Mouse (Mus musculus) midbrain, embryonic 14.5 days (tissue): ENCODE measurements around the gene Pcf11. TPM values are rescaled to one million over a fixed set of nuclear protein-coding genes. Genes with fewer than 3 reads are reported as not detected.

Source experiments
- ATAC-seq: fragments of 200-750 bp; cut with Nextera tagmentation; 2 replicates; pipeline ENCODE4 v1.8.0; 2017; ENCODE audit warnings: moderate number of reproducible peaks, moderate library complexity; ENCODE audit not compliant: low FRiP score, low TSS enrichment
- DNase-seq: peaks from one replicate; pipeline ENCODE4 v3.0.0-alpha.2; 2015
- H3K27ac ChIP-seq: fragments of 300-500 bp; sonication (generic); replicated peaks from 2 replicates; pipeline ENCODE4 v1.5.1; 2014; ENCODE audit warnings: mild to moderate bottlenecking, low read depth, low read length, moderate library complexity
- H3K27me3 ChIP-seq: fragments of 300-500 bp; sonication (generic); 2 replicates; pipeline ENCODE4 v1.6.1; 2014; ENCODE audit warnings: low read length, control low read depth, mixed read lengths; ENCODE audit not compliant: control insufficient read depth, insufficient read depth
- H3K36me3 ChIP-seq: fragments of 300-500 bp; sonication (generic); 2 replicates; pipeline ENCODE4 v1.6.1; 2014; ENCODE audit warnings: low read length, control low read depth; ENCODE audit not compliant: control insufficient read depth, insufficient read depth
- H3K4me1 ChIP-seq: fragments of 300-500 bp; sonication (generic); 2 replicates; pipeline ENCODE4 v1.6.1; 2014; ENCODE audit warnings: mild to moderate bottlenecking, antibody characterized with exemption, low read length, control low read depth; ENCODE audit not compliant: control insufficient read depth, insufficient read depth
- H3K4me2 ChIP-seq: fragments of 300-500 bp; sonication (generic); 2 replicates; pipeline ENCODE4 v1.6.1; 2014; ENCODE audit warnings: mild to moderate bottlenecking, low read length, moderate library complexity
- H3K4me3 ChIP-seq: fragments of 300-500 bp; sonication (generic); replicated peaks from 2 replicates; pipeline ENCODE4 v1.5.1; 2014; ENCODE audit warnings: low read depth, low read length
- H3K9ac ChIP-seq: fragments of 300-500 bp; sonication (generic); replicated peaks from 2 replicates; pipeline ENCODE4 v1.6.1; 2014; ENCODE audit warnings: mild to moderate bottlenecking, low read length, moderate library complexity
- H3K9me3 ChIP-seq: fragments of 300-500 bp; sonication (generic); 2 replicates; pipeline ENCODE4 v1.6.1; 2016; ENCODE audit warnings: low read length, control low read depth, mixed read lengths; ENCODE audit not compliant: control insufficient read depth
- WGBS: fragments of 180-500 bp; shearing (Covaris S2); extraction: QIAGEN DNeasy Blood & Tissue Kit; methylation state at CpG from one replicate; pipeline ENCODE4 v1.1.7; 2014; 5-methylcytosine and 5-hydroxymethylcytosine counted together
- polyA plus RNA-seq: library from polyadenylated mRNA; unstranded; fragments of >200 nt; fragmentation: Nextera tagmentation; extraction: Ambion mirVana; gene quantifications from 2 replicates; pipeline ENCODE4 v1.2.1, GENCODE M21; 2014

The Pcf11 gene
- polyA plus RNA-seq, 1 experiment from 2014 or later, result 19.9 TPM

DNA sequence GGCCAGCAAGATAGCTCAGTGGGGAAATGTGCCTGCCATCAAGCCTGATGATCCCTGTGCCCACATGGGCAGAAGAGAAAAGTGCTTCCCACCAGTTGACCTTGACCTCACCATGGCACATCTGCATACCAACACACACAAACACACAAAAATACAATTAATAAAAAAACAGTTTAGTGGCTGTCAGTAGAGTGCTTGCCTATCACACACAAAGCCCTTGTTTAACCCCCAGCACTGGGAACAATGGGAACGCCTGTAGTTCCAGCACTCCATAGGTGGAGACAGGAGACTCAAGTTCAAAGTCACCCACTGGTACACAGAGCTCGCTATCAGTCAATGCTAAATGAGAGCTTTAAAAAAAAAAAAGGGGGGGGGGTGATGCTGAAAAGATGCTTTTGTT, 13.3 kb downstream of the Pcf11 start:
- 0 out of 2 replicates have a peak, but pooled peaks cover 3% of the 10 kb centered on the region for H3K9me3 ChIP-seq
- DNase-seq (no peak), ATAC-seq (no peak)
- WGBS, result 78% methylated on average over 2 of the region's 2 CpGs
- H3K4me1 ChIP-seq, result 0 out of 2 replicates have a peak, but pooled peaks cover 3% of the 10 kb centered on the region
- no peak overlapping the region for H3K27ac ChIP-seq
- H3K27me3 ChIP-seq, result no peaks in the 10 kb centered on the region
- peaks cover 61% of the 10 kb centered on the region for H3K36me3 ChIP-seq
- H3K9ac ChIP-seq, result no peak overlapping the region
- no peak overlapping the region for H3K4me3 ChIP-seq
- no peak overlapping the region for H3K4me2 ChIP-seq

GRCm38 (mm10) chr7:92653329-92653728, 16.4 kb downstream of the Pcf11 start:
- H3K4me2 ChIP-seq, result no peak overlapping the region
- WGBS, result 100% methylated on average over 1 of the region's 1 CpGs
- 0 out of 2 replicates have a peak, but pooled peaks cover 3% of the 10 kb centered on the region for H3K9me3 ChIP-seq
- 0 out of 2 replicates have a peak, but pooled peaks cover 3% of the 10 kb centered on the region for H3K4me1 ChIP-seq
- H3K4me3 ChIP-seq, result no peak overlapping the region
- no peak overlapping the region for H3K27ac ChIP-seq
- no peak for ATAC-seq
- DNase-seq, result no peak
- H3K36me3 ChIP-seq, result peaks cover 37% of the 10 kb centered on the region
- H3K9ac ChIP-seq, result no peak overlapping the region
- H3K27me3 ChIP-seq, result no peaks in the 10 kb centered on the region

GRCm38 (mm10) chr7:92647790-92648189, 21.9 kb downstream of the Pcf11 start:
- no peaks in the 10 kb centered on the region for H3K9me3 ChIP-seq
- H3K27ac ChIP-seq, result no peak overlapping the region
- no peaks in the 10 kb centered on the region for H3K27me3 ChIP-seq
- no peak overlapping the region for H3K9ac ChIP-seq
- 91% methylated on average over 7 of the region's 7 CpGs for WGBS
- DNase-seq (no peak), ATAC-seq (no peak)
- H3K4me1 ChIP-seq, result no peaks in the 10 kb centered on the region
- peaks cover 45% of the 10 kb centered on the region for H3K36me3 ChIP-seq
- no peak overlapping the region for H3K4me2 ChIP-seq
- H3K4me3 ChIP-seq, result no peak overlapping the region

- H3K27ac ChIP-seq, result no peak overlapping the region
- DNase-seq (no peak), ATAC-seq (no peak)
- no peak overlapping the region for H3K9ac ChIP-seq
- H3K4me1 ChIP-seq, result peaks cover 9% of the 10 kb centered on the region
- no peak overlapping the region for H3K4me3 ChIP-seq
- H3K36me3 ChIP-seq, result peaks cover 55% of the 10 kb centered on the region
- H3K4me2 ChIP-seq, result no peak overlapping the region
- H3K27me3 ChIP-seq, result no peaks in the 10 kb centered on the region
- H3K9me3 ChIP-seq, result no peaks in the 10 kb centered on the region
Measured at GRCm38 (mm10) chr7:92642358-92642757, 27.4 kb downstream of the Pcf11 start.

GRCm38 (mm10) chr7:92638050-92638449, 31.7 kb downstream of the Pcf11 start:
- DNase-seq, result no peak
- Histone ChIP-seq H3K4me2 (peak overlapping the region; percentile 91), H3K27ac (no peak overlapping the region), H3K9ac (no peak overlapping the region), H3K27me3 (no peaks in the 10 kb centered on the region), H3K4me3 (peak overlapping the region; percentile 82), H3K36me3 (peaks cover 27% of the 10 kb centered on the region), H3K9me3 (no peaks in the 10 kb centered on the region), H3K4me1 (peaks cover 16% of the 10 kb centered on the region)
- WGBS, result 92% methylated on average over 5 of the region's 5 CpGs
- ATAC-seq, result no peak

GRCm38 (mm10) chr7:92637021-92637625, 32.6 kb downstream of the Pcf11 start, which contains the start of gene Ankrd42:
TSS of gene Ankrd42 (minus strand) at chr7:92637142.
- peak within 1 kb of the TSS; percentile 86 for H3K9ac ChIP-seq
- no peaks in the 10 kb centered on the region for H3K9me3 ChIP-seq
- DNase-seq (peak; percentile 98), ATAC-seq (peak; percentile 98)
- peaks cover 18% of the 10 kb centered on the region for H3K36me3 ChIP-seq
- peak within 1 kb of the TSS; percentile 82 for H3K4me3 ChIP-seq
- H3K4me2 ChIP-seq, result peak within 1 kb of the TSS; percentile 91
- H3K27ac ChIP-seq, result peak within 1 kb of the TSS; percentile 80
- H3K4me1 ChIP-seq, result peaks cover 16% of the 10 kb centered on the region
- WGBS, result under 1% methylated on average over 44 of the region's 44 CpGs
- H3K27me3 ChIP-seq, result no peaks in the 10 kb centered on the region

DNA sequence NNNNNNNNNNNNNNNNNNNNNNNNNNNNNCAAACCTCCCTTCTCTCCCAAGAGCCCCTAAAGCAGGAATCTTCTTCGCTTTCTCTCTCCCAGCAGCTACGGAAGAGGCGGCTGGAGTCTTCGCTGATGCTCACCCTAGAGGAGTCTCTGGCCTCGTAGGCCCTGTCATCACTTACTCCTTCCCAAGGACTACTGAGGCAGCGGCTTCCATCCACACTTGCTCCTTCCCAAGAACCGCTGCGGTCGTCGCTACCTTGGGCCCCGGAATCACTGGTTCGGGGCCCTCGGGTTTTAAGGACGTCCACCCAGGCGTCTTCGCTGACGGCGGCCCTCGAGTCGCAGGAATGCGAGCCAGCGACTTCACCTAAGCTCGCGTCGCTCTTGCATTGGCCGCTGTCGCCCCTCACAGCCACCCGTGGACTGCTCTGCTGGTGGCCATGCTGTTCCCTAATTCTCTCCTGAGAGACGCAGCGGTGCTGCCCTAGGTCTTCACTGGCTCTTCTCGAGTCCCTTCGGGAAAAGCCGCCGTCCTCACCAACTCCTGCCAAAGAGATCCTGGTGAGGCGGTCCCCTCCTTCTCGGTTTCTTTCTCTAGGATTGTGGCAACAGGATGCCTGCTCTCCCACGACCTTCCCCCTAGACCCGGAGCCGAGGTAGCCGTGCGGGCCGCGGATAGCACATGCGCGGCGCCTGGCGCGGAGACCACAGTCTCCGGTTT, 33.3 kb downstream of the Pcf11 start:
- under 1% methylated on average over 49 of the region's 49 CpGs for WGBS

GRCm38 (mm10) chr7:92630167-92630566, 39.6 kb downstream of the Pcf11 start:
- DNase-seq (peak; percentile 65), ATAC-seq (no peak)
- WGBS, result 52% methylated on average over 2 of the region's 2 CpGs
- Histone ChIP-seq H3K27me3 (no peaks in the 10 kb centered on the region), H3K9me3 (no peaks in the 10 kb centered on the region), H3K4me2 (no peak overlapping the region), H3K27ac (no peak overlapping the region), H3K9ac (no peak overlapping the region), H3K4me1 (no peaks in the 10 kb centered on the region), H3K36me3 (no peaks in the 10 kb centered on the region), H3K4me3 (no peak overlapping the region)

More for the DNA sequence above, 33.3 kb downstream of the Pcf11 start:
- ATAC-seq (peak; percentile 63), DNase-seq (no peak)
- Histone ChIP-seq H3K9ac (peak overlapping the region; percentile 86), H3K27me3 (no peaks in the 10 kb centered on the region), H3K4me1 (peaks cover 16% of the 10 kb centered on the region), H3K9me3 (no peaks in the 10 kb centered on the region), H3K27ac (peak overlapping the region; percentile 57; the same call in 1 of the 2 replicates), H3K4me3 (peak overlapping the region; percentile 82), H3K36me3 (peaks cover 11% of the 10 kb centered on the region), H3K4me2 (peak overlapping the region; percentile 91)
